Mouse (Mus musculus): ENCODE results near the gene Sec22b.

Gene Sec22b

DNA sequence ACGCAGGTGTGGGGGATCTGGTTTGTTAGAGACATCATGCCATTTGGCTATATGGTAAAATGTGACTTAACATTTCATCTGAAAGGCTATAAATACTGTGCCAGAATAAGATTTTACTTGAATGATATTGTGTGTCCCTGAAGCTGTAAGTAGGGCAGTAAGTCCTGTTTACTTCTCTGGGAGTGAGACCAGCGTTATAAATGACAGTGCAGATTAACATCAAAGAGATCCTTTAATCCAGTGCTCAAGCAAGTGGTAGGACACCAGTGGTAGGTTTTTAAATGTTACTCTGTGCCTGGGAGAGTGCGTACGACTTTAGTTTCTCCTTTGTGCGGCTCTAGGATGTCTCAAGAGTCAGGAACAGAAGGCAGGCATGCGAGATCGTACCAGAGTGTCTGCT is 10.1 kb downstream of the Sec22b start:
- DNase-seq, result no peak

DNA sequence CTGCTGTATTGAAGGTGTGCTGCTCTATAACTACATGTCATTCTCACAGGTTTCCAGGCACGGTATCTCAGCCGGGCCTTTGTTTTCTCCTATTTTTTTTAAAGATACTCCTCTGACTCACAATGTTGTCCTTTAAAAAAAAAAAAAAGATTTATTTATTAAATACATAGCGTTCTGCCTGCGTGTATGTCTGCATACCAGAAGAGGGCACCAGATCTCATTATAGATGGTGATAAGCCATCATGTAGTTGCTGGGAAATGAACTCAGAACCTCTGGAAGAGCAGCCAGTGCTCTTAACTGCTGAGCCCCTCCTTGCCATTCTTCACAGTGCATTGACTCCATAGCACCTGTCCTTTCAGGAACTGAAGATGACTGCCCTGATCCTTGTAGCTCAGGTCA is 14.1 kb downstream of the Sec22b start:
- no peak for DNase-seq

DNA sequence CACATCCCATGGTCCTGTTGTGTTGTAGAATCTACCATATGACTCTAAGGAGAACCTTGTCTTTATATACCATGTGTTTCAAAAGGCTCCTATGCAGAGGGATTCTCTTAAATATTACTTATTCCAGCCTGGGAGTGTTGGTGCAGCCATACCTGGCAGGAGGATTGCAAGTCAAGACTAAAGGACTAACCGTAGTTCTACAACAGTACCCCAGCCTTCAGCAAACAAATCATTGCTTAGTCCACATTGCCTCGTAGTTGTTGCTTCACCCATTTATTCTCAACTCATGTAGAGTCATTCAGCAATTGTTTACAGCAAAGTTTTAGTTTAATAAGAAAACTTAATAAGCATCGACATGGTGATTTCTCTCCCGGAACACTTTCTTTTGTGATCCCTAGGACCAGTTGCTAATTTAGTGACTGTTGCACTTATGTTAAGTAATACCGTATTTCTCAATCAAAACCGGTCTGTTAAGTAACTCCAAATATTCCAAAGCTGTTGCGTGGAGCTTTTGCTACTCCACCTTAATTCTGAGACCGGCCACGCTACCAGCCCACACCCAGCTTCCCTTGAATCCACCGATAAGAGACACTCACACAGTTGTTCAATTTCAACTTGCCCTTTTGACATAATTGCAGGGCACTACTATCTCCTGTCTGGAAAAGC is 18.0 kb downstream of the Sec22b start:
- no peak for DNase-seq

DNA sequence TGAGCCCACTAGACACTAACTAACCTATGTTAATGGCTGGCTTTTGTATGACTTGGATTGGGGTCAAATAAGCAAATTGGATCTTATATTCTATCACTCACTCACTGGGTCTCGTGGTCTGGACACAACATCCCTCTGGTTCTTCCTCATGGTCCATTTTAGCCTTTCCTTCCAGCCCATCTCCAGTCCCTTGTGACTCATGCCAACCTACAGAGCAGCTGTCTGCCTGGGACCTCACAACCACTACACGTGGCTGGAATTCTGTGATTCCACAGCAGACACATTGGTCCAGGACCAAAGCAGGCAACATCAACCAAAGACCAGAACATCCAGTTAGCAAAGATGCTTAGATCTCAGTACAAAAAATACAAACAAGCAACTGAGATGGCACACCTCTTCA is 24.3 kb downstream of the Sec22b start:
- no peak for DNase-seq

DNA sequence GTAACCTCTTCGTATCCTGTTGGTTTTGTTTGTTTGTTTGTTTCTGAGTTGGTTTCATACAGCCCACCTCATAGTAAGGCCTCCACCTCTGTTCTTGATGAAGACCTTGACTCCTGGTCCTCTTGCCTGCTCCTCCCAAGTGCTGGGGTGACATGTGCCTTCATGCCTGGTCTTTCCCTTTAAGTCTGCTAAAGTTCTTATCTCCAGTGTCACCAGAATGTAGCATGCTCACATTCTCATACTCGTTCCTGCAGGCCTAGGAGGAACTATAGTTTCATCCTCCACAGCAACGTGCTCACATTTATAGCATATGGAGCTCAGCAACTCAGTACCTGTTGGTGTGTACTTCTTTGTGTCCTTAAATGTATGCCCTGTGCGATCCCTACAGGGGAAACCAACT is 26.3 kb downstream of the Sec22b start:
- DNase-seq, result no peak

DNA sequence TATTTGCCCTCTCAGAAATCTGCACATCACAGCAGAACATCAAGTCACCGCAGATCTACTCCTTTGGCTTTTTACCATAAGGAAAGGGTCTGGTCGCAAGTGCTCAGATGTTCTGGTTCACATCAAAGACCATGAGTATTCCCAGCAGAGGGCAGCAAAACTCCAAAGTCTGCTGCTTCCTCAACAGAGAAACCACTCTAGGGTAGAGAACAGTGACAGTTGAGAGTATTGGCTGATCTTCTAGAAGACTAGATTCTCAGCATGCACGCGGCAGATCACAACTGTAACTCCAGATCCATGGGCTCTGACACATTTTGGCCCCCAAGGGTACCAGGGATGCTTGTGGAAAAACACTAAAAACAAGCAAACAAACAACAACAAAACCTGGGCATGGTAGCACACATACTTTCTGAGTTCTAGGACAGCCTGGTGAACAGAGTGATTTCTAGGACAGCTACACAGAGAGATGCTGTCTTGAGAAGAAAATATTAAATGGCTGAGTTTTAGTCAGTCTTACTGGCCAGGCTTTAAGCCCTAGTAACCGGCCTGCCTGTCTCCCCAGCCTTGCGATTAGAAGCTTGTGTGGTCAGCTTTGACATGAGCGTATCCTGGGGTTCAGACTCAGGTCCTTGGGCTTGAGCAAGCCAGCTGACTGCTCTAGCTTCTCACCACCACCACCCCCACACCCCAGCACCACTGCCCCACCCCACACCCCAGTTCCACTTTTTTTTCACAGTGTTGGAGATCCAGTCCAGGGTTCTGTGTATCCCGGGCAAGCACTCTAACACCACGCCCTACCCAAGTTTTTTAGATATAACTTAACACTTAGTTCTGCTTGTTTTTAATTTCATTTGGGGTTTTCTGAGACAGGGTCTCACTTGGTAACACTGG is 28.2 kb downstream of the Sec22b start:
- peak; percentile 55 to 81 for DNase-seq

DNA sequence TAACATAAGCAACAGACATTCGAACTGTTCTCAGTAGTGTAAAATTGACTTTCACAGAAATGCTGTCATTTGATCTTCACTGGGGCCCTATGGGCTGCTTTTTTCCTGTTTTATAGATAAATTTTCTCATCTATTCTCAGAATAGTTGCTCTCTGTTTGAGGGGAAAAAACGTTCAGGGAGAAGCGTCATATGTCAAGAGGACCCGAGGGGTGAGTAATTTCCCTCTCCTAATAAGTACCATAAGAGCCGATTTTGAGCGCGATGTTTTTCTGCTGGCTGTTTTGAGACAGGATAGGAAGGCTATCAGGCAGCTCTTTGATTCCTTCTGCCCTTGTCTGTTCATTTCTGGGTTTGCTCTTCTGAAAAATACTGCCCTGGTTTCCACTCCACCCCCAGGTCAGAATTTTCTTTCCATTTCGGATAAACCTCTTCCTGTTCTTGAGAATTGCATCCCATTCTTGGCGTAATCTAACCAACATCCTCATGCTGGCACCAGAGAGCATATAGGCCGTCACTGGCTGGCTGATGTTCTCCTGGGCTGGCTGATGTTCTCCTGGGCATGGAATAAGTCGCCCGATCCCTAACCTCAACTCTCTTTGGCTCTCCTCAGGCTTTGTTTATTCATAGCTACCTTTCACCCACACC is 29.3 kb downstream of the Sec22b start:
- no peak for DNase-seq

DNA sequence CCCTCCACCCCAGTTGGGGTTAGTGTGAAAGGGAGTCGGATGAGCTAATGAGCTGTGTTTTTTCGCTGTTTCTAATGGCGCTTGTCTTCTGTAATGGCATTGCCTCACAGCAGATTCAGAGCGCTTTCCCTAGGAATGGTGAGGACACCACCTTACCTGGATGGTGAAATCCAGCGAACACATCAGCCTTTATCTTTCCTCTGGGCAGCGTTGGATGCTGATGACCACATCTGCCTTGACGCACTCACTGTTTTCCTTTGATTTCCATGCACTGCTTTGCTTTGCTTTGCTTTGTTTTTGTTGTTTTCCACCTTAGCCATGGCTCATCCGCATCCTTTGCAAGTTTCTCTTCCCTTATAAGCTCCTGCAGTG is 29.8 kb downstream of the Sec22b start:
- no peak for DNase-seq

DNA sequence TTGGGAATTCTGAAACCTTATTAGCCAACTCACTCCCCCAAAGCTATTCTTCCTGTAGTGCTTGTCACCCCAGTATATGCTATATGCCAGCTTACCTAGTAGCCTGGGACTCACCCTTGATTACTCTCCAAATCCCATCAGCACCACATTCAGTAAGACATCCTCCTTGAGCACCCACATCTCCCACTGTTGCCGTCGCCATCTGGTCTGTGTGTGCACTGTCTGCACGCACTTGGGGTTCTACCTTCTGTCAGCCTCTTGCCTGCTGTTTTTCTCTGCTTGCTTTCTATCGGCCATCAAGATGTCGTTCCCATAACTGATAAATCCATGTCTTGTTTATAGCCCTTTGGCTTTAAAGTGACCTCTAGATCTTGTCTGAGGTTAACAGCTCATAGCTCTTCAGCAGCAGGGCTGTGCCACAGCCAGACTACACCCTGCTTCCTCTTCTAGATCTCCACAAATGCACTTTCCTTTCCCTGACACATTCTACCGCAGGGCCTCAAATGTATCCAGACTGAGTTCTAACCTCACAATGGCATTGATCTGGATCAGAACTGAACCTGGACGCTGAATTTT is 30.4 kb downstream of the Sec22b start:
- DNase-seq, result no peak

DNA sequence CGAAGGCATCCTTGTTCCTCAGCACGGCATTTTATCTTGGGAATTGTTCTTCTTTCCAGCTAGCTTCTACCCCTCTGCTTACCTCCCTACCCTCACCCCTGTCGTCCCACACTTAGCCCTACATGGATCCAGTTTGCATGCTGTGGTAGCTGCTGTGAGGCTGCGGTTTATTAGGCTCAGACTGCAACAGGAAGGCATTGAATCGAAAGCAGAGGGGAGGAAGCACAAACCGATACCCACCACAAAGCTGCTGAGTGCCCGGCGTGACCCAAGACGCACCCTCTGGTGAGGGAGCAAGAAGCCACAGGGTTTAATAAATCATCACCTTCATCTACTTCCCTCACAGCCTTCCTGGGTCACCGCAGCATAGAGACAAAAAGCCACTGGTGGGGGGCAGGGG is 31.1 kb downstream of the Sec22b start:
- DNase-seq, result peak in 1 of 2 experiments; percentile 13

DNA sequence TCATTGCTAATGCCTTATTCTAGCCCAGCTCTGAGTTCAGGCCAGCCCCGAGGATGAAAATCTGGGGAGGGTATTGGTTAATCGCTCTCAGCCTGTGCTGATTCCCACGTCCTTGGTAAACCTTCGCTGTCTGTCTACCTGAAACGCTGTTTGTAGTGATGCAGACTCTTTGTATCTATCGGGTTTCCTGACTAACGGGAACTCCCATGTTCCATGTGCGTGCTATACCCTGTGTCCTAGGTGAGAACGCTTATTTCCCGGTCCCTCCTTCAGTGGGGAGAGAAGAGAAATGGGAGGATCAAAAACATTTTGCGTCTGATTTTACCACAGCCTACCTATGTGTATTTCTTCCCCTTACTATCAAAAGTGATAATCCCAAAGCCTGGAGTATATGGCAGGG is 31.8 kb downstream of the Sec22b start:
- no peak for DNase-seq

DNA sequence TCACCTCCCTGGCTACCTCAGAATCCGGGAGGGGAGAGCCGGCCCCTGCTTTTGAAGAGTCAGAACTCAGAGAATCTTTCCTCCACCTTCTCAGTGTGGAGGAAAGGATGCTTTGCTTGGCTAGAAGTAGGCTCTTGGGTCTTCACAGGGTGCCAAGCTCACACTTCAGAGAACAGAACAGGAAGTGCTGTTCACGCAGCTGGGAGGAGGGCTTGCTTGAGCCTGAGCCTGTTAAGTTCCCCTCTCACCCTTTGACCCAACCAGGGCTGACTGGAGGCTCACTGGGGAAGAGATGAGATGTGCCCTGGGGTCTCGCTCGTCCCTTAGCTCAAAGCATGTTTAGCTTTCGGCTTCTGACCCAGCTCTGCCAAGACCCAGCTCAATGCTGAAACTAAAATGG is 32.3 kb downstream of the Sec22b start:
- no peak for DNase-seq

DNA sequence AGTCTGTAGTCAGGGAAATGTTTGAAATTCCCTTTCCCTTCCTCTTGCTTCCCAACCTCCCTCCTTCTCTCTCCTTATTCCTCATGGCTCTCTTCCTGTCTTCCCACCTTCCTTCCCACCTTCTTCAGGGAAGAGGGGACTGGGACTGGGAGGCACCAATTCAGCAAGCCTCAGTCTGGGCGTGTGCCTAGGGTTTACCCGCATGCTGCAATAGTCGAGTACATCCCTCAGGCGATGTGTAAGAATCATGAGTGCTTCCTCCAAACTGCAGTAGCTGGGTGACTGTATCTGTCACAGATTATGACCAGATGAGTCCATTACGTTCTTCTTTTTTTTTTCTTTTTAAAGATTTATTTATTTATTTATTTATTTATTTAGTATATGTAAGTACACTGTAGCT is 32.8 kb downstream of the Sec22b start:
- DNase-seq, result no peak

DNA sequence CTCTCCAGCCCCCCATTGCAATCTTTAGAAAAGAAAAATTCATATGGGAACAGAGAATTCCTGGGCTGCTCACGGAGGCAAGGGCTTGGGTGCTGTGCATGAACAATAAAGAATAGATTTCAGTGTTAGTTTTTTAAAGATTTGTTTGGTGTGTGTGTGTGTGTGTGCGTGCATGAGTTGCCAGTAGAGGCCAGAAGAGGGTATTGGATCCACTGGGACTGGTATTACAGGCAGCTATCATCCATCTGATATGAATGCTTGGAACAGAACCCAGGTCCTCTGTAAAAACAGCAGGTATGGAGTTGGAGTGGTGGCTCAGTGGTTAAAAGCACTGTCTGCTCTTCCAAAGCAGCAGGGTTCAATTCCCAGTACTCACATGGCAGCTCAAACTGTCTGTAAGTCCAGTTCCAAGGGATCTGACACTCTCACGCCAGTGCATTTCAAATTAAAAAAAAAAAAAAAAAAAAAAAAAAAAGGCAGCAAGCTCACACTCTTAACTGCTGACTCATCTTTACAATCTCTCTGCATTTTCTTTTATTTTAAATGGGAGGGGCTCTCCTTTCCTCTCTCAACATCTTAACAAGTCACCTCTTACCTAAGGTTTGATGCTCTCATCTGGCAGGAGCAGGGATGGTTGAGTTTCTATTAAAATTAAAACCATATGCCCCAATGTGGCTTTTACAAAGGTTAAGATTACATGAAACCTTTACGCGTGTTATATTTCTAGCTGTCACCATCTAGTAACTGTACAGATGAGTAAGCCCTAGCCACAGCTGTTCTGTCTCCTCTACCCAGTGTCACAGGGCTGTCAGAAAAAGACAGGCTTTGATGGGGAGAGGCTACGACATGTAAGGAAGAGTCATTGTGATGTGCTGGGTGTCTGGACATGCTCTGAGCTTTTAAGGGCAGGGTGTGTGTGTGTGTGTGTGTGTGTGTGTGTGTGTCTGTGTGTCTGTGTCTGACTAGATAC is 33.6 kb downstream of the Sec22b start:
- DNase-seq, result no peak

DNA sequence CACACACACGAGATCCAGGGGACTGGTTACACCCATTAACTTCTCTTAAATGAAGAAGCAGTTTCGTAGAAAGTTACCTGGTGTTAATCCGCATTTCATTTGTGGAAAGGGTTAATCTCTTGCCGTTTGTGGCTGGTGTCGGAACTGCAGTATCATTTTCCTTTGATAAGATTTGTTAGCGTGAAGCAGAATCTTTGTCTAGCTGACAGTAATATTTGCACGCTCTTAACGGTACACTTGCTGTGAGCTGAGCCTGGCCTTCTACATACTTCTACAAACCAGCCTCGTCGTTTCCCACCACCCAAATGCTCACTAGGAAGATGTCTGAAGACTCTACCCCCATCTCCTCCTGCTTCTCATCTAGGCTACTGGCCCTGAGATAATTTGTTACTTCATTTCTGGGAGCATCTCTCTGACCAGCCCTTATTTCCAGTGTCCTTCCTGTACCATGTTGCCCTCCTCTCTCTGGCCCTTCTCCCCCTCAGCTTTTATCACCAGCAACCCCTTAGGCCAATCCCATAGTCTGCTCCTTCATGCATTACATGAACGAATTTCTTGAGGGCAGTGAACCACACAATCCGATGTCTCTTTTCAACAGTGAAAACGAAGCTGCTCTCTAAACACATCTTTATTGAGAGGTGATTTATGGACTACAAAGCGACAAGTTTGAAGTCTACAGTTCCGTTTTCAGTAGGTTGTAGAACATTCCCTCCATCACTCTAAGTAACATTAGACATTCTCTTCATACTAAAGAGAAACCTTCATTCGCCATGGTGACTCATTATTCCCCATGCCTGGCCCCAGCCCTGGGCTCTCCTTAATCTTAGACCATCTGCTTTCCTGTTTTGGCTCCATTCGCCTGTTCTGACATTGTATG is 36.3 kb downstream of the Sec22b start:
- no peak for DNase-seq

DNA sequence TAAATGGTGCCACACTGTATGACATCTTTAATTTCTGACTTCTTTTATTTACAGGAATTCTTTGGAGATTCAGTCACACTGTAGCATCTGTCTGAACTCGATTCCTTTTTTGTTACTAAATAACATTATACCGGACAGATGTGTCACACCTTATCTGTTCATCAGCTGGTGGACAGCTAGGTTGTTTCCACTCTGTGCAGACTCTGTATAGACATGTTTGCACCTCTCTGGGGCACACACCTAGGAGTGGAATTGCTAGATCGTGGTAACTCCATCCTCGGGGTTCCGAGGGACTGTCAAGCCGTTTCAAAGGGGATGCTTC is 36.9 kb downstream of the Sec22b start:
- no peak for DNase-seq

DNA sequence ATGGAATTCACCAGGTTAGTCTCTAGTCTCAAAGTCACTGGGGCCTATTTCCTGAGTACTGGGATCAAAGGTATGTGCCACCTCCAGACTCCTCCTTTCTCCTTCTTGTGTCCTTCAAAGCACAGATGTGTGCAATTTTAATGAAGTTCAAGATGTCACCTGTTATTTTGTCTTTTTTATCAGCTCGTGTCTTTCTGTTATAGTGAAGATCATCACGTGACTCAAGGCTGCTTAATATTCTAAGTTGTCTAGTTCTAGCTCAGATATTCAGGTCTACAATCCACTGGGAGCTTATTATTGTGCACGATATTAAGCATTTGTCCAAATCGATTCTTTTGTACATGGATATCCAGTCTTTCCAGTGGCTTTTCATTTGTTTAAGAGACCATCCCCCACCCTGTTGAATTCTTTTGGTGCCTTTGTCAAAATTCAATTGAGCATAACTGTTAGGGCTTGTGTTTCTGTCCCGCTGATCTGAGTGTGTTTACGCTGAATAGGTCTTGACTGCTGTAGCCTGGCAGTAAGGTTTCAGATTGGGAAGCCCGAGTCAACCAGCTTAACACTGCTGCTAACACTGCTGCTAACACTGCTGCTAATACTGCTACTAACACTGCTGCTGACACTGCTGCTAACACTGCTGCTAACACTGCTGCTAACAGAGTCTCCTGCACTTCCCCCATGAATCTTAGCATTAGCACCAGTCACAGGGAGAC is 38.0 kb downstream of the Sec22b start:
- DNase-seq, result no peak

DNA sequence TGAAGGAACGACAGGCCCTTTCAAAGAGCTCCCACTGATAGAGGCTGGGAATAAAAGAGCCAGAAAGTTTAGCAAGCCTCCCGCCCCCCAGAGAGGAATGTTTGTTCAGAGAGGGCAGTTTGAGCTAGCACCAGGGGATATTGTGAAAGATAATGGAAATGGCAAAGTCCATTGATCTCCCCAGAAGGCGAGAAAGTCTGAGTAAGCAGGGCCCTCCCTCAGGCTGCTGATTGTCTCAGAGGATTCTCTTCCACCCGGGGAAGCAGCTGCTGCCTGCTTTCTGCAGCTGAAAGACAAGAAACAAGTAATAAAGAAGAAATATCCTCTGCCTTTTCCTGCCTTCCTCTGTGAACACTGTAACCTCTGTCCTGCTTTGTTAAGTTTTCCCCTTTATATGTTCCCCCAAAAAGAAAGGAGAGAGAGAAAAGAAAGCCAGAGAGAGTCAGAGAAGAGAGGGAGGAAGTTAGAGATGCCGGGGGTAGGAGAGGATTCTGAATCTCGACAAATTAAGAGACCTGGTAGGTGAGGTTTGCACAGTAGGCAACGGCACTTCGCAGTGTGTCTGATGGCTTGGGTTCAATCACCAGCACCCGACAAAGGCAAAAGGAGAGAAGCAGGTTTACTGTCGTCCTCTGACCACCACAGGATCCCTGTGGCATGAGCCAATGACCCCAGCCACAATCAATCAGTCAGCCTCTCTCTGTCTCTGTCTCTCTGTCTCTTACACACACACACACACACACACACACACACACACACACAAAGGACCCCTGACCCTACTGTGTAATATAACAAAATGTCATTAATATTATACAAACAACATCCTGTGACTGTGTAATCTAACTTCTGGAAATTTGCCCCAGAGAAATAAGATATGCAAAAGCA is 38.9 kb downstream of the Sec22b start:
- no peak for DNase-seq

DNA sequence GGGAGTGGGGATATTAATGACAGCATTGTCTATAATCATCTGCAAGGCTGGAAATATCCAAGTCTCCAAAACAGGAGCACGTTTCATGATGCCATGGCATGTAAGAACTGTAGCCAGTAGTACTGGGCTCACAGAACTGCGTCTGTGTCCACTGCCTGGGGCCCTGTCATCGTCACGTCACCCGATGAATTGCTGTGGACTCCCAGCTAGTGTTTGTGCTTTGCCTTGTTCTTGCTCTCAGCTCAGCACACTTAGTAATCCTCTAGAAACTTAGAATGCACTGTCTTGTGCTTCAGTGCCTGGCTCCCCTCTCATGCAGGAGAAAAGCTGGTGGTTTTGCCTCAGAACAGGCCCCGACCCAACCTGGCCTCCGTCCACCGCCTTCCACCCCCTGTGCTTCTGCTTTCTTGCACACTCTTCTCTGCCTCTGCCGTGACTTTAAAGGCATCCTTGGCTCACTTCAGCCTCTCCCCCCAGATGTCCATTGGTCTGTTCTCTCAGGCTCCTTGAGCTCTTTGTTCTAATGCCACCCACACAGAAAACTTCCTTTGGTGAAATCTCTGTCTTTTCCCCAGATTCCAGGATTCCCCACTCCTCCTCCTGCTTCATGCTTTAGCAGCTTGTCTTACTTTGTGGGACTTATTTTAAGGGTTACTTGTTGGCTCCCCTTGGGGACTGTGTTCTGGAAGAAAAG is 39.7 kb downstream of the Sec22b start:
- DNase-seq, result no peak

Measured in kidney, adult 8-10 months (tissue).